Mouse (Mus musculus) spleen, adult 2 months (tissue): ENCODE measurements at regions not wholly inside any gene's neighbourhood (a gene's known extent, or its start where the extent isn't known, plus 50 kb on each side); places are given as distances from the start of the nearest gene placed in this dataset.

Source experiments
- CTCF ChIP-seq: fragments of 200-500 bp; IDR thresholded peaks from 2 replicates; pipeline ENCODE4 v1.5.1; 2011; ENCODE audit warnings: mild to moderate bottlenecking, inconsistent platforms; ENCODE audit not compliant: insufficient read depth, insufficient read length, insufficient replicate concordance; ENCODE audit errors: extremely low read depth
- POLR2A ChIP-seq: fragments of 200-500 bp; IDR thresholded peaks from 2 replicates; pipeline ENCODE4 v1.6.1; 2011; ENCODE audit warnings: low read depth, low read length, inconsistent platforms

GRCm38 (mm10) chr9:32048941-32049340 lies 67.0 kb upstream of the Arhgap32 start:
- no peak for TF ChIP-seq CTCF
- no peak for TF ChIP-seq POLR2A
